In the genomic region with DNA sequence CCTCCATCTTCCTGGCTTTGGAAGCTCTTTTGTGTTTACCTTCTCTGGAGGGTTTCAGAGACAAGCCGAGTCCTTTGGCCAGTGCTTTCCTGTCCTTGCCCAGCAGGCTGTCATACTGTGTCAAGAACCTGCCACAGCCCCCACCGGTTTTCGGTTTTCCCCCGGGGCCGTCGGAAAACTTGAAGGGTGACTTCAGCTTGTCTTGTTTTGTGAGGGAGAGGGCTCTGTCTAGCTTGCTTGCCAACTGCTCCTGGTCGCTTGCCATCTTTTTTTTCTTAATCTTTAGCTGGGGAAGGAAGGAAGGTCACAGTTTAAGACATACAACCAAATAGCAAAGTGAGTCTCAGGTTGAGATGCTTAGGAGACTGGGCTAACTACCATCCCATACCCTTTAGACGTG, we compare ENCODE assay signal across 28 mouse cellular contexts. TPM values are rescaled to one million over a fixed set of nuclear protein-coding genes. Genes with fewer than 3 reads are reported as not detected.
DNase-seq lines count a peak whose midpoint lies in the region; ATAC-seq lines count a peak whose summit lies in the region.
"Had no signal": no experiment of that assay in that cellular context is flagged by ENCODE, and none has a peak within 500 bp of the region (broad histone marks: within the 10 kb centered on the region; RNA-seq: fewer than 3 reads in every experiment).

No protein-coding gene starts in this region.

- H3K36me3 ChIP-seq in hindbrain, embryonic 13.5 days, result peaks cover 98% of the 10 kb centered on the region
- H3K36me3 ChIP-seq in hindbrain, embryonic 10.5 days, result peaks cover 100% of the 10 kb centered on the region

- peak overlapping the region; percentile 91 for H3K27ac ChIP-seq in hindbrain, embryonic 13.5 days
- H3K27ac ChIP-seq in hindbrain, embryonic 10.5 days, result no peak overlapping the region
- H3K27ac ChIP-seq: embryonic facial prominence, embryonic 13.5 days; forebrain, embryonic 10.5 days; gastrocnemius, adult 2 months; heart, adult 2 months; kidney, embryonic 15.5 days; limb, embryonic 10.5 days; limb, embryonic 15.5 days; liver, embryonic 13.5 days; neural tube, embryonic 12.5 days had no signal

- peak; percentile 61 to 63 for DNase-seq in cerebellum, postnatal 10 days
- DNase-seq in cerebellum, adult 11-12 months, result no peak
- DNase-seq in hindbrain, embryonic 10.5 days (ENCODE audit: low spot score), result no peak
- peak; percentile 57 for DNase-seq in left cerebral cortex, postnatal 4 days
- no peak for DNase-seq in left cerebral cortex, postnatal 10 days (ENCODE audit: extremely low spot score in 1 of 2, low spot score in 2 of 2)
- DNase-seq in adipocyte (ENCODE audit: low spot score), result peak; percentile 30
- DNase-seq: adrenal gland, adult 8-10 months; cerebellum, adult 8-10 months; gastrocnemius, adult 2 months; heart, adult 2 months; heart, postnatal 4 days; kidney, adult 18-20 months; kidney, postnatal 25 days; liver, embryonic 13.5 days; lung, adult 18-20 months; thymus, postnatal 14 days had no signal

- intact Hi-C loops in left cerebral cortex, postnatal 4 days (cut with DNase I), result loop anchor here (5.0 kb wide), 1 partner anchor 53 kb away; no protein-coding TSS in a partner anchor
- intact Hi-C loops in left cerebral cortex, postnatal 10 days (cut with DNase I), result no loop called here

- no peak overlapping the region for H3K4me3 ChIP-seq in hindbrain, embryonic 13.5 days
- no peak overlapping the region for H3K4me3 ChIP-seq in hindbrain, embryonic 10.5 days
- H3K4me3 ChIP-seq: embryonic facial prominence, embryonic 13.5 days; forebrain, embryonic 10.5 days; gastrocnemius, adult 2 months; heart, adult 2 months; heart, embryonic 12.5 days; kidney, embryonic 15.5 days; limb, embryonic 10.5 days; limb, embryonic 15.5 days; liver, embryonic 13.5 days; neural tube, embryonic 12.5 days had no signal

- H3K9ac ChIP-seq in hindbrain, embryonic 13.5 days, result no peak overlapping the region
- H3K9ac ChIP-seq: embryonic facial prominence, embryonic 13.5 days; heart, embryonic 12.5 days; kidney, embryonic 15.5 days; limb, embryonic 15.5 days; liver, embryonic 13.5 days; neural tube, embryonic 12.5 days had no signal

- no peak overlapping the region for H3K4me2 ChIP-seq in hindbrain, embryonic 13.5 days
- H3K4me2 ChIP-seq: embryonic facial prominence, embryonic 13.5 days; heart, embryonic 12.5 days; kidney, embryonic 15.5 days; limb, embryonic 15.5 days; liver, embryonic 13.5 days; neural tube, embryonic 12.5 days had no signal

- H3K9me3 ChIP-seq in hindbrain, embryonic 13.5 days, result no peaks in the 10 kb centered on the region
- no peaks in the 10 kb centered on the region for H3K9me3 ChIP-seq in hindbrain, embryonic 10.5 days
- H3K9me3 ChIP-seq: embryonic facial prominence, embryonic 13.5 days; forebrain, embryonic 10.5 days; heart, embryonic 12.5 days; kidney, embryonic 15.5 days; limb, embryonic 10.5 days; limb, embryonic 15.5 days; liver, embryonic 13.5 days; neural tube, embryonic 12.5 days had no signal

- H3K27me3 ChIP-seq in hindbrain, embryonic 13.5 days, result no peaks in the 10 kb centered on the region
- no peaks in the 10 kb centered on the region for H3K27me3 ChIP-seq in hindbrain, embryonic 10.5 days (ENCODE audit: insufficient read depth, poor library complexity, severe bottlenecking)
- H3K27me3 ChIP-seq: CH12.LX; embryonic facial prominence, embryonic 13.5 days; heart, embryonic 12.5 days; kidney, embryonic 15.5 days; limb, embryonic 15.5 days; liver, embryonic 13.5 days; neural tube, embryonic 12.5 days had no signal

- 90% methylated on average over 8 of the region's 8 CpGs for WGBS in hindbrain, embryonic 13.5 days
- 92% methylated on average over 8 of the region's 8 CpGs for WGBS in hindbrain, embryonic 10.5 days

- no peak for ATAC-seq in hindbrain, embryonic 13.5 days (ENCODE audit: low FRiP score)
- ATAC-seq: activated CD4-positive, CD25-positive, alpha-beta regulatory T cell, adult 4 months; lung, postnatal 0 days; midbrain, embryonic 16.5 days had no signal

- peaks cover 33% of the 10 kb centered on the region for H3K4me1 ChIP-seq in hindbrain, embryonic 13.5 days (replicated peaks)
- no peaks in the 10 kb centered on the region for H3K4me1 ChIP-seq in hindbrain, embryonic 10.5 days (replicated peaks)
- H3K4me1 ChIP-seq: forebrain, embryonic 10.5 days; heart, embryonic 12.5 days; liver, embryonic 13.5 days; neural tube, embryonic 12.5 days had no signal

RNA-seq across cellular contexts. Expression of a gene that starts 57.7 kb away (rescaled TPM):
- polyA plus RNA-seq in hindbrain, embryonic 13.5 days (2015; fragmentation: Nextera tagmentation; extraction: Ambion mirVana), result 33.1 and 35.8 TPM in 2 replicates
- 25.2 and 39.3 TPM in 2 replicates for polyA plus RNA-seq in hindbrain, embryonic 10.5 days (2016; fragmentation: Nextera tagmentation; extraction: Ambion mirVana)
- 100 to 1,000 TPM; 232 to 250 TPM for total RNA-seq in left cerebral cortex, postnatal 4 days (2021)
- total RNA-seq in left cerebral cortex, postnatal 10 days (2021), result 100 to 1,000 TPM; 166 to 177 TPM

Comparison
In these comparisons a context has a peak if more than half of its experiments do, and no peak if none do; other contexts are left out.
1. DNase-seq: peak in cerebellum, postnatal 10 days (2 of 2), left cerebral cortex, postnatal 4 days (single experiment) and adipocyte (single experiment); none in cerebellum, adult 11-12 months (single experiment), hindbrain, embryonic 10.5 days (single experiment) and left cerebral cortex, postnatal 10 days (0 of 2).